Mouse (Mus musculus): ENCODE data around the gene Map1s.

DNA sequence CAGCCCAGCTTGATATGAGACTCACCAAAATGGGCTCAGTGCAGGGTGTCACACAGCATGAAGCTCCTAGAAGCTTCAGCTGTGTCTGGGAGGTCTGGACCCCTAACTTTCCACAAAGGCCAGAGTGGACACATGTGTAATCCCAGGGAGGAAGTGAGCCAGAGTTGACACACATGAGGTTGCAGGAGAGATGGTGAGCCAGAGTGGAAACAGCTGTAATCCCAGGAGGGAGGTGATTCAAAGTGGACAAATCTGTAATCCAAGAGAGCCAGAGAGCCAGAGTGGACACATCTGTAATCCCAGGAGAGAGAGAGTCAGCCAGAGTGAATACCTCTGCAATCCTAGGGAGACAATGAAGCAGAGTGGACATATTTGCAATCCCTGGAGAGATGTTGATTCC, 59.1 kb downstream of the Map1s start:
- no peak for TF ChIP-seq POLR2A (IDR thresholded peaks at IDR 0.05; ENCODE audit: extremely low read depth, insufficient read depth, low read length)
- no peak for TF ChIP-seq CTCF (IDR thresholded peaks at IDR 0.05; ENCODE audit: extremely low read depth, insufficient read depth, low read length)

Data from cortical plate, adult 2 months (tissue).